Mouse (Mus musculus): ENCODE results near the gene Crtc3. TPM values are rescaled to one million over a fixed set of nuclear protein-coding genes. Genes with fewer than 3 reads are reported as not detected.

Crtc3 gene
- polyA plus RNA-seq, 3 experiments from 2014 or later: 8.7 to 24.0 (median 21.0) TPM

GRCm38 (mm10) chr7:80597900-80598299 is 90.8 kb downstream of the Crtc3 start:
- no peak for ATAC-seq

DNA sequence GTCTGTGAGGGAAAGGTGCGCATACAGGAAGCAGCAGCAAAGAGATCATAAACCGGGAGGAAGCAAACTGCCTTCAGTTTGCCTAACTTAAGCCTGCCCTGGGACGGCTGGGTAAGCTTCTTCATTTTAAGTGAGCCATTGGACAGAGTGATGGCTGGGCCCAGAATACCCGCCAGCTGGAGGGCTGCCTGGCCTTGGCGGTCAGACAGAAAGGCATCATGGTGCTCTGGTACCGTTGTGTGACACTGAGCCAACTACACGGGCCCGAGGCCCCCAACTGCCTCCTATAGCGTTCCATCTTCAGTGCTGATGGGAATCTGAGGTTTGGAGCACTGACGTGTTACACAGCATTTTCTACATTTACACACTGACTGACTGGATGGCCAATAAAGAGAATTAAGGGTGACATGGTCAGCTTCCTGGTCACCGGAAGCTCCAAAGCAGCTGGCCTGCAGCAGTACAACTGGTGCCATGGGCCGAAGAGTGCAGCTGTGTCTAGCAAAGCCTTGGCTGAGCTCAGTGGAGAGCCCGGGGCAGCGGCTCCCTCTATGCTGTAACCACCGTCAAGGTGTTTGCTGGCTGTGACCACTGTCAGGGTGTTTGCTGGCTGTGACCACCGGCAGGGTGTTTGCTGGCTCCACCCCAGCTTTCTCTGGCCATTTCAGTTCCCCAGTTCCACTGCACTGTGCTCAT is 99.5 kb downstream of the Crtc3 start:
- ATAC-seq: no peak

DNA sequence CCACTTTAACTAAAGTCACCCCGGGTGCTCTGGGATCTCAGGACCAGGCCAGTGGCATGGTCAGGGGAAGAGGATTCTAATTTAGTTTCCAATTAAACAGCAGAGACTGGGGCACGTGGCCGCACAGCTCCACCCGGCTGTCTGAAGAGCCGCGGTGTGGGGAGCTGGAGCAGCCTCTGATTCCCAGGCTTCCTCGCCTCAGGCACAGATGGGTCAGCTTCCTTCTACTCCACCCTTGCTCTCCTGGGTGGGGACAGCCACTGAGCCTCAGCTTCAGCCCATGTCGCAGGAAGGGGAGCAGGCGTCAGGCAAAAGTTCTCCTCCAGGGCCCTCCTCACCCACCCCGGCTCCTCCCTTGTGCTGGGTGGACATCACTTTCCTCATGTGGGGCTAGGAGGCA is 101.0 kb downstream of the Crtc3 start:
- ATAC-seq: no peak

DNA sequence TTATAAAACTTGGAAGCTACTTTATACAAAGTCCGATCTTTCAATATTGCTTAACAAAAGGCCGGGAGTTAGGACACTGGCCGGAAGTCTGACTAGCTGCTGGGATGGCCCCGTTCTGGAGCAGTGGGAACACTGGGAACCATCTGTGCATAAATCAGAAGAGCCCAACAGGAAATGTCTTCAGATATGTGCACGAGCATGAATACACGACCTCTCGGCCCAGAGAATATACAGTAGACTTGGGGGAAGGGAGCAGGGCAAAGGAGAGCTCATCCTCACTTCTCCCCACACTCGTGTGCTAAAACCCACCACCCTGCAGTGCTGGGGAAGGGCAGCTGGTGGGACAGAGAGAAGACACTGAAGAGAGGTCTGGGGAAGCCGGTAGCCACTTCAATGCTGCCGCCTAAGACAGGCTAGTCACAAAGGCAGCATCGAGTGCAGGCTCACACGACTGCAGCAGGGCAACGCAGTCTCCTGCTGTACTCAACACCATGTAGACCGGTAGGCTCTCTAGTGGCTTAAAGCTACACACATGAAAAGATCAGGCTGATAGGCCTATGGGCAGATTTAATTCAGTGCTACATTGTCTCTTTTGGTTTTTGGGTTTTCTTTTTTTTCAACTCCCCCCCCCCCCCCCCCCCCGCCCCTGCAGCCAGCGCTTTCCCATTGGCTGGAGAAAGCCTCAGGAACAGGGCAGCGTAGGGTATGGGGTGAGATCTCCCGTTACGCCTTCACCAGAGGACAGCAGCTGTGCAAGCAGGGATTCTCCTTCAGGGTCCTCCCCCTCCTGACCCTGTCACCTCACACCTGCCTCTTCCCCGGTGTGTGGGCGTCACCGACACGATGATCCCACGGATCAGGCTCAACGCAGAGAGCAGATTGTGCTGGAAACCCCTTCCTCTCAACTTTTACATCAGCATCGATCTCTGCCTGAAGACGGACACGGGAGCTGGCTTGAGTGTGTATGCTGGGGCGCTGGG is 101.7 kb downstream of the Crtc3 start:
- ATAC-seq: no peak

DNA sequence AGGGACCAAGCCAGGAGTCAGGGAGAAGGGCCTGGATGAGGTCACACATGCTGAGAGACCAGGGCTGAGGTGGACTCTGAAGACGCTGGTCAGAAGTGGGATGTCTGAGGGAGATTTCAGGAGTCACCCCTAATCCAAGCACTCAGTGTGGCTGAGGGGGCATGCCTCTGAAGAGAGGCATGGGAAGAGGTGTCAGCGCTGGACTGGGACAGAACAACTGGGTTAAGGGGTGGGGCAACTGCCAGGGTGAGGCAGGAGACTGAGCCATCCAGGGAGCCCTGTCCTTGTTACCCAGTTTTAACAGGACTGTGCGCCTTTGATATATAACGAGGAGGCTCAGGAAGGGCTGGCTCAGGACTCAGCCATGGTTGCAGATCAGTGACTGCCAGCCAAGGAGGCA is 102.5 kb downstream of the Crtc3 start:
- no peak for ATAC-seq

- ATAC-seq: no peak
Measured at GRCm38 (mm10) chr7:80585380-80585779, 103.3 kb downstream of the Crtc3 start.

DNA sequence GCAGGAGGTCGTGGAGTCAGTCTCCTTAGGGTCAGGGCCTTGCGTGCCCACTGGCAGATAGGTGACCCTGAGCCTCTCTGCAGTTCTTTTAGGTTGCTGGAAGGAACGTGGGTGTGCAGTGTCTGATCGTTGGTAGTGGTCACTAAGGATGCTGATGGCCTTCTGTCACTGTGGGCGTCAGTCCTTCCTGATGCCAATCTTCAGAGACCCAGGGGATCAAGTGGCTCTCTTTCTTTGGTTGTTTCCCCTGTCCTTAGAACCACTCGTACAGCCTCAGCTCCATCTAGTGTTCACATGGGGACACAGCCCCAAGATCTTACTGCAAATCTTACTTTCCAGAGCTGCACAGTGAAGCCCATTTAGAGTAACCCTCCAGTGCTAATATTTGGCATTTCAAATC is 104.7 kb downstream of the Crtc3 start:
- ATAC-seq: peak; percentile 56

GRCm38 (mm10) chr7:80582821-80583451 is 105.7 kb downstream of the Crtc3 start:
- peak; percentile 74 for ATAC-seq

- no peak for ATAC-seq
Measured at GRCm38 (mm10) chr7:80580368-80580767, 108.3 kb downstream of the Crtc3 start.

GRCm38 (mm10) chr7:80577417-80577980 is 111.2 kb downstream of the Crtc3 start:
- no peak for ATAC-seq

- ATAC-seq: no peak
Measured at GRCm38 (mm10) chr7:80576626-80577025, 112.1 kb downstream of the Crtc3 start.

DNA sequence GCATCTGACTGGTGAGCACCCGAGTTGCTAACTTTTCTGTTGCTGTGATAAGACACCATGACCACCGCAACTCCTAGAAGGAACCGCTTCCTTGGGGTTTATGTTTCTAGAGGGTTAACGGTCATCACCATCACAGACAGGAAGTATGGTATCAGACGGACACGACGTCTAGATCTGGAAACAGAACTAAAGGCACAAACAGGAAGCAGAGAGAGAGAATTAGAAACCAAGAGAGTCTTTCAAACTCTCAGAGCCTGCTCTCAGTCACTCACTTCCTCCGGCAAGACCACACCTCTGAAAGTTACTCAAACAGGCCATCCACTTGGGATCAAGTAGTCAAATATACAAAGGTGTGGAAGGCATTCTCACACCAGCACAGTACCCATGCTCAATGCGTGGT is 112.9 kb downstream of the Crtc3 start:
- peak; percentile 90 for ATAC-seq

GRCm38 (mm10) chr7:80573076-80573475 is 115.6 kb downstream of the Crtc3 start:
- no peak for ATAC-seq

DNA sequence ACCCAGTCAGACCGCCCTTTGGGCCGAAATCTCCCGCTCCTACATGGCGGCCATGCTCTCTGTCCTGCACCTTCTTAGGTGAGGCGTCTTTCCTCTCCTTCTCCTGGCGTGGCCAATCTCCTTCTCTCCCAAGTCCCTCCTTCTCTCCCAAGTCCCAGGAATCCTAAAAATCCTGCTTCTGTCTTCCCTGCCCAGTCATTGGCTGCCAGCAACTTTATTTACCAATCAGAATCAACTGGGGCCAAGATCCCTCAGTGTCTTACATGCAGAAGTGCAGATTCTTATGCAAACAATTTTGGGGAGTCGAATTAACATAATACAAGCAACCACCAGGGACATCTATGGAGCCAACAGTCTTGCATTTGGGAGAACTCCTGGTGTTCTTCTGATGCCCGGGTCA is 120.7 kb downstream of the Crtc3 start:
- ATAC-seq: no peak

GRCm38 (mm10) chr7:80561931-80562330 is 126.7 kb downstream of the Crtc3 start:
- no peak for ATAC-seq

GRCm38 (mm10) chr7:80561271-80561670 is 127.4 kb downstream of the Crtc3 start:
- no peak for ATAC-seq

DNA sequence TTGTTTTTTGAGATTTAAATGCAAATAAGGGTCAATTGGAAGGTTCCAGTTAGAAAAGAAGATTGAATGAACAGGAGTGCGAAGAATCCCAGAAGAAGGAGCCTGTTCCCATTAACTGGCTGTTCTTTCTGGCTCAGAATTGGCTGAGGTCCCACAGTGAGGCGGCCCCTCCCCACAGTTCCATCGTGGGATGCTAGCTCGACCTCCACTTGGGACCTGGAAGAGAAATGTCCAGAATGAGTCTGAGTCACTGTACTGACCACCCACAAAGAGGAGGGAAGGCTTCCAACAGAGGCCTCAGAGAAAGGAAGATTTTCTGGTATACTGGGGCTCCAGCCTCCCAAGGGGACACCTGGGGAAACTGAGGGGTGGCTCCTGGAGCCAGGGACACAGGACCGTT is 130.1 kb downstream of the Crtc3 start:
- no peak for ATAC-seq

DNA sequence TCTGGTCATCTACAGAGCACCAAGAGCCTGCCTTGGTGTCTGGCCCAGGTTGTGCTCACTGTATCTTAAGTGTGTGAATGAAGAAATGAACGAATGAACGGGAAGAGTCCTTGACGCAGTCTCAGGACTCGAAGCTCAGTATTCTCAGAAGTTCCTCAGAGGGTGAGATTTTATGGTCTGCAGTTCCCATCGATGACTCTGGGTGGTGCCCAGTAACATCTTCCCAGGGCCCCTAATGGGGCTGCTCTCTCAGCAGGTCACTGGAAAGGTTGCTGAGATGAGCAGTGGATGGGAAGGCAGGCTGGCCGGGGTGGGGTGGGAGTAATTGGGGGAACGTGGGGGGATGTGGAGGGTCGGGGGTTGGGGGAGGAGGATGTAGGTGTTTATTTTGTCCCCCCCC is 130.6 kb downstream of the Crtc3 start:
- no peak for ATAC-seq

GRCm38 (mm10) chr7:80557161-80557560 is 131.5 kb downstream of the Crtc3 start:
- ATAC-seq: no peak

GRCm38 (mm10) chr7:80556166-80556565 is 132.5 kb downstream of the Crtc3 start:
- ATAC-seq: no peak

DNA sequence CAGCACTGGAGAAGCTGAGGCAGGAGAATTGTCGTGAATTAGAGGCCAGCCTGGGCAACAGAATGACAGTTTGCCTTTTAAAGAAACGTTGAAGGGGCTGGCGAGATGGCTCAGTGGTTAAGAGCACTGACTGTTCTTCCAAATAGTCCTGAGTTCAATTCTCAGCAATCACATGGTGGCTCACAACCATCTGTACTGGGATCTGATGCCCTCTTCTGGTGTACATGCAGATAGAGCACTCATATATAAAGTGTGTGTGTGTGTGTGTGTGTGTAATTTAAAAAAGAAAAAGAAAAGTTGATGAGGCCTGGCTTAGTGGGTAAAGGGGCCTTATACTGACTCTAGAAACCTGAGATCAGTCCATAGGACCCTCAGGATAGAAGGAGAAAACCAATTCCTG is 133.5 kb downstream of the Crtc3 start:
- peak; percentile 36 for ATAC-seq

DNA sequence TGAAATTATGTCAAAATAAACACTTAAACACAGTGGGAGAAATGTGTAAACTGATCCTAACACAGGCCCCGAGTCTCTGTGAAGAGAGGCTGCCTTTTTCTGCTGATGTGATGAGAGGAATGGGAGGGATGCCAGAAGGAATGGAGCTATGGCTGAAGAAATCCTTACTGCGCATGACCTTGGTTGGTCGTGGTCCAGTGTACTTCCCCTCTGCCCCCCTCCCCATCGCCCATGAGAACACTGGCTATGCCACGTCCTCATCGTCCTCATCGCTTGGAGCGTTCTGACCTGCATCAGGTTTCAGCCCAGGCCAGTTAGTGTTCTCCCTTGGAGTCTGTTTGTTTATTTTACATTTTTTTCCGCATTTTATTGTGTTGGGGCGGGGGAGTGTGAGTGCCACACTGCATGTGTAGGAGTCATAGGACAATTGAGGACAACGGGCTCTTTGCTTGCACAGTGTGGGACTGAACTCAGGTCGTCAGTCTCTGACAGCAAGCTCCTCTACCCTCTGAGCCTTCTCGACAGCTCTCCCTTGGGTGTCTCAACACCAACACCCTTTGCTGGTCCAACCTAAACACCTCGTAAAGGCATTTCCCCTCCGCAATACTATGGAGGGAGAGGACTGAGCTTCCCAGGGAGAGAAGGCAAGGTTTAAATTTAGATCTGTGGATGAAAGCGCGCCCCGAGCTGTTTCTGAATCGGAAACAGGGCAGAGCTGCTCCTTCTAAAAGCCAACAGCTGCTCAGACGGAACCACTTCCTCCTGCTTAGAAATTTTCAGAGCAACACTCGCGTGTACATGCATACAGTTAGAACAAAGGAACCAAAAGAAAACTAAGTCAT is 134.3 kb downstream of the Crtc3 start:
- peak; percentile 94 for ATAC-seq
